Mouse (Mus musculus) testis, adult 2 months (tissue): ENCODE results near the gene Papola.

Source experiments
- CTCF ChIP-seq: fragments of 200-500 bp; IDR thresholded peaks from 2 replicates; pipeline ENCODE4 v1.5.1; 2012; ENCODE audit warnings: low read depth, mild to moderate bottlenecking, inconsistent platforms, low read length, moderate library complexity; ENCODE audit not compliant: control insufficient read depth, insufficient read depth, insufficient replicate concordance
- POLR2A ChIP-seq: fragments of 200-500 bp; IDR thresholded peaks from 2 replicates; pipeline ENCODE4 v1.6.1; 2012; ENCODE audit warnings: low read depth, mild to moderate bottlenecking, inconsistent platforms, low read length, moderate library complexity; ENCODE audit not compliant: control insufficient read depth

DNA sequence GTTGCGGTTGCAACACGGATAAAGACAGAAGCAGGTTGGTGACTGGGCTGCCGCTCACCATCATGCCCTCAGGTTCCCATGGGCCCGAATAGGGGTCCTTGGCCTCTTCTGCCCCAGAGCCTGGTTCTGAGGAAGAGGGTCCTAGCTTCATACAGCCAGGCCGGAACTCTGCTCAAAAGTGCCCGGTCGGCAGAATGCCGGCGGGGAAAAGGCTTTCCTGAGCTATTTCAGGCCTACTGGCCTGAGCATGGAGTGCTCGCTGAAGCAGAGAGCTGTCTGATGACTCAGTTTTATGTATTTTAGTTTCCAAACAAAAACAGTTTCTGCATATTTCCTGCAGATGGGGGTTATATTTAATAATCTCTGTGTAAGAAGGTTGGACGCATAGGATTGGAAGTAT, 78.9 kb downstream of the Papola start:
- TF ChIP-seq CTCF: no peak
- TF ChIP-seq POLR2A: no peak
